Mouse (Mus musculus) neural tube, embryonic 10.5 days (tissue): ENCODE results near the gene Zbp1.

Experiments
- DNase-seq: peaks from one replicate; pipeline ENCODE4 v3.0.0-alpha.2; 2017; ENCODE audit warnings: low spot score; ENCODE audit errors: extremely low spot score

Gene Zbp1

GRCm38 (mm10) chr2:173216840-173217239, 1.9 kb downstream of the Zbp1 start:
- DNase-seq: no peak

DNA sequence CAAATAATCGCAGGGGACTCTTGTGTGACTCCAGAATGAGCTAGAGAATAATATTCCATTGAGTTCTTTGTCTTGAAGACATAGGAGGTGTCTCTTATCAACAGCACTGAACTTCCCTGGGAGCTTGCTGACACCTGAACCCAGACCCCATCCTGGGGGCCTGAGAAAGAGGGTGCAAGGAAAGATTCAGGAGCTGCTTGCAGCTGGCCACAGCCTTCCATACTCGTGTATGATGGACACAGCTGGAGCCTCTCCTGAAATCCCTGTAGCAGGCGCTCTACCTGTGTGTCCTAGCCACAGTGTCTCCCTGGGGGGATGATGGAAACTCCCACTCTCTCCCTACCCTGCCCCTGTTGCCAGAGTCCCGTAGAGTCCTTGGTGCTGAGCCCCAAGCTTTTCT, 6.5 kb downstream of the Zbp1 start:
- peak; percentile 8 for DNase-seq

DNA sequence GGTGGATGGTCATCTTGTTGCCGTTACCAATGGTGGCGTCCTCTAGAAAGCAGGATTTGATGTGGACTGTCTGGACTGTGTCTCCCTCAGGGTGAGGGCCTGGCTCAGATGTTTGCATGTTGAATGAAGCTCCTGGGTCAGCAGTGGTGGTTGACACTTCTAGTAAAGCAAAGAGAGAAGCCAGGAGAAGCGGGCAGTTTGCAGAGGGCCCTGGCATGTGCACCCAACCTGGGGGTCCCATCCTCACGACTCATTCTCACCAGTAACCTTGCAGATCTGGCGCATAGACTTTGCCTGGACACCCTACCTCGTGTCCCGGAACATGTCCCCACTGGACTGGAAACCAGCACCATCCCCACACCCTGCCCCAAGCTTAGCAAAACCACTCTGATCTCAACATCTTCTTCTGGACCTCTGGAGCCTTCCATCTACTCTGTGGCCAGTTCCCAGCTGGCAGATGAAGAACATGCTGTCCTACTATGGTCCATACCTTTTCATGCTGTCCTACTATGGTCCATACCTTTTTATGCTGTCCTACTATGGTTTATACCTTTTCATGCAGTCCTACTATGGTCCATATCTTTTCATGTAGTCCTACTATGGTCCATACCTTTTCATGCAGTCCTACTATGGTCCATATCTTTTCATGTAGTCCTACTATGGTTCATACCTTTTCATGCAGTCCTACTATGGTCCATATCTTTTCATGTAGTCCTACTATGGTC, 9.5 kb downstream of the Zbp1 start:
- DNase-seq: peak; percentile 12

DNA sequence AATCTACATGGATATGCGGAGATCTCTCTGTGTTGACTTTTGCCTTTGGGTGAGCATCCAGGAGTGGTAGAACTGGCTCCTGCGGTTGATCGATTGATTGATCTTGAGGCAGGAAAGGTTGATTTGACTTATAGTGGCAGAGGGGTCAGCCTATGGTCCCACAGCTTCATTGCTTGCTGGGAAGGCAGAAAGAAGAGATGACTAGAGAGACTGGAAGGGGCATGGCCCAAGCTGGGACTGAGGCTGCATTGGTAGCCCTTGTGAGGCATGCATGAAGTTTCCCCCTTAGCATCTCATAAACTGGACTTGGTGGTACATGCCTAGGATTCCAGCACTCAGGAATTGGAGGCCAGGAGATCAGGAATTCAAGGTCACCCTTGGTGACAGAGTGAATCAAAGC, 11.7 kb downstream of the Zbp1 start:
- no peak for DNase-seq

- no peak for DNase-seq
These were observed 13.1 kb downstream of the Zbp1 start for GRCm38 (mm10) chr2:173205563-173206099.

DNA sequence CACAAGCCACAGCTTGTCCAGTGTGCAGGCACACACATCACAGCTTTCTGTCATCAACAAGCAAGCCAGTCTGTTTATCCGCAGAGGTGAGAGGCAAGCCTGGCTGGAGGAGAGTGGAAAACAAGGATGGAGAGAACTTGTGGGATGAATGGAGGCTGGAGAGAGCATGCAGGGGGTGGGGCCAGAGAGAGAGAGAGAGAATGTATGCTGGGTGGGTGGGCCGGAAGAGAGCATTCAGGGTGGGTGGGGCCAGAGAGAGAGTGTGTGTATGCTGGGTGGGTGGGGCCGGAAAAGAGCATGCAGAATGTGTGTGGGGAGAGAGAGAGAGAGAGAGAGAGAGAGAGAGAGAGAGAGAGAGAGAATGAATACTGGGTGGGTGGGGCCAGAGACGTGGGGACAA, 14.1 kb downstream of the Zbp1 start:
- DNase-seq: peak; percentile 11

DNA sequence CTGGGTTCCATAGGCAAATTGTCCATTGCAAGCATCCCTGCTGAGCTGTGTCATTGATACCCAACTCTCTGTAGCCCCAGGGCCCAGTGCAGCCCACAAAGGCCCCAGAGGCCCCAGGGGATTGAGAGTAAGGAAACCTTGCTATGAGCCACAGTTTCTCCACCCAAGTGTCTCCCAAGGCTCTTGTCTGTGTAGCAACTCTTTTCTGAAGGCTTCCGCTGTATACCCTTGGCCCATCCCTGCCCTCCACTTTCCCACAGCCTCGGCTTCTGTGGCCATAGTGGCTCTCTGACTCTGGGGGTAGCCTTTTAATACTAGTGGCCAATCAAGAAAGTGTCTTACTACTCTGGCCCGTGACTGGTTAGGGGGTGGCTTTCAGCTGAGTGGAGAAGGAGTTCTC, 15.0 kb downstream of the Zbp1 start:
- DNase-seq: peak; percentile 11

DNA sequence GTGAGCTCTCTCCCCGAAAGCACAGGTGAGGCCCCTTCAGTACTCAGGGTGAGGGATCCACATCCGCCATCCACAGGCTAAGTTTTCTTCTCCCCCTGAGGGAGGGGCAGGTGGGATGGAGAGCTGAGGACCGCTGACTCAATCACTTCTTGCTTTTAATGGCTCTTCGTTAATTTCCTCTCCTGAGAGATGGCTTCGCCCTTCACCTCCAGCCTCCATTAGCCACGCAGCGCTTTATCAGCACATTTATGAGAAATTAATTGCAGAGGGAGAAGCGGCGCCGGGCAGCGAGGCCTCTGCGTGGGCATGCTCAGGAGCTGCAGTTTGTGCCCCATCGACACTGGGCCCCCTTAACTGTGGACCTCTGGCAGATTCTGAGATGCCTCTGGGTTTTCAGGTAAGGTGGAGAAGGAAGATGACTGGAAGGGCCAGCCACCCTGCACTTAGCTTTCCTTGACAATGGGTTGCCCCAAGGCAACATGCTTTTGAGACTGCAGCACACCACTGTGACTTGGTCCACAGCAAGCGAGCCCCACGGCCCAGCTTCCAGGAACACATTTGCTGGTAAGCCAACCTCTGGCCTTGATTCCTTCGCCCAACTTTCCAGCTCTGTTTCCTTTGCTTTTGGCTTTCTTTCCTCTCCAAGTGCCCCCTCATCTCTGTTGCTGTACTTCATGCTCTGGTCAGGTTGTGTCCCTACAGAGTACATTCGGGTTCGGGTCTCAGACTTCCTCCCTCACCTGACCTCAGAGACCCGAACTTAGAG, 15.6 kb downstream of the Zbp1 start:
- no peak for DNase-seq

GRCm38 (mm10) chr2:173194796-173195195, 23.9 kb downstream of the Zbp1 start:
- DNase-seq: peak; percentile 6

GRCm38 (mm10) chr2:173187182-173187855, 31.4 kb downstream of the Zbp1 start:
- peak; percentile 11 for DNase-seq

DNA sequence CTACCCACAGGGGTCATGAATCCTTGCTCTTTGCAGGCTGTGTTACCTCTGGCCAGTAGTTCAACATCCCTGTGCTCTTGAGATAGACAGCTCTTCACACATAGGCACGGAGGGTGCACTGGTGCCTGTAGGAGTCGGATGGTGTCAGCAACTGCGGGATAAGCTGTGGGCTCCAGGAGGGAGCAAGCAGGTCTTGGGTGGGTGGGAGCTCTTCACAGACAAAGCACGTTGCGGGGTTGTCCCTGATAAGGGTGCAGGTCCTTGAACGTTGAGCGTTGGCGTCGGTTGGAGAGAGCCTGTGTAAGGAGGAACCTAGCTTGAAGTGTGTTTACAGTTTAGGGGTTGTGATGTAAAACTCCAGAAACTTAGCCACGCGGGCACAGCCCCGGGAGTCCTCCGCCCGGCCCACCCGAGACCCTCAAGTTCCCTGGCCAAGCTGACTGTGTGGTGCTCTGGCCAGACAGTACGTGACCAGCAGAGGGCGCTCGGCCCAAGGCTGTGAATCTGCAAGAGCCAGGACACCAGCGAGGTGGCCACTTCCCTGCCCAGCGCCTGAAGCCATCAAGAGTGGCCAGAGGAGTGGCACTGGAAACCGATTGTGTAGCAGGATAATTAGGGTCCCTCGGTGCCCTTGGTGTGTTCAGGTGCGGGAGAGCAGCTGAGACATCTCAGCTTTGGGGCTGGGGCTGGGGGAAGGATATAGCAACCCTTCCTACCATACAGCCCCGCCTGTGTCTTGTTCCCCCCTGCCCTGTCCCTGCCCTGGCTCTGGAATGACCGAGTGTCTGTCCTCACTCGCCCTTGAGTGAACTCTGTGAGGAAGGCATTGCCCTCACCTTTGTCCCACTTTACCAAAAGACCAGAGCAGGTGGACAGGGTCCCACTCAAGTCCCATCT, 32.4 kb downstream of the Zbp1 start:
- peak; percentile 92 for DNase-seq

DNA sequence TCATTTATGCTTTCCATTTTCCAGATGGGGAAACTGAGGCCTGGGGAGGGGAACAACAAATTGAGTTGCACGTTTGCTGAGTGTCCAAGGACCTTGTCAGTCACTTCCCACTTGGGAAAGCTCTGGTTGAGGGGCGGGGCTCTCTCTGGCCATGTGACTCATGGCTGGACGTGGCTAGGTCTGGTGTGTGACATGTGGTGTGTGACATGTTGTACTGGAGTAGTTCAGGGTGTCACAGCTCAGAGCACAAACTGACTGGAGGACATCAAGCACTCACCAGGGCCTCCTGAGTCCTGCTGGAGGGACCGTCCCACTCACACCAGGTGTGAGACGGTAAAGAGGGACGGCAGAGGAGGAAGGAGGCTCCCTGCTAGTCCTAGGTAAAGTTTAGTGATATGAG, 33.4 kb downstream of the Zbp1 start:
- DNase-seq: no peak

GRCm38 (mm10) chr2:173184475-173185080, 34.1 kb downstream of the Zbp1 start:
- no peak for DNase-seq

DNA sequence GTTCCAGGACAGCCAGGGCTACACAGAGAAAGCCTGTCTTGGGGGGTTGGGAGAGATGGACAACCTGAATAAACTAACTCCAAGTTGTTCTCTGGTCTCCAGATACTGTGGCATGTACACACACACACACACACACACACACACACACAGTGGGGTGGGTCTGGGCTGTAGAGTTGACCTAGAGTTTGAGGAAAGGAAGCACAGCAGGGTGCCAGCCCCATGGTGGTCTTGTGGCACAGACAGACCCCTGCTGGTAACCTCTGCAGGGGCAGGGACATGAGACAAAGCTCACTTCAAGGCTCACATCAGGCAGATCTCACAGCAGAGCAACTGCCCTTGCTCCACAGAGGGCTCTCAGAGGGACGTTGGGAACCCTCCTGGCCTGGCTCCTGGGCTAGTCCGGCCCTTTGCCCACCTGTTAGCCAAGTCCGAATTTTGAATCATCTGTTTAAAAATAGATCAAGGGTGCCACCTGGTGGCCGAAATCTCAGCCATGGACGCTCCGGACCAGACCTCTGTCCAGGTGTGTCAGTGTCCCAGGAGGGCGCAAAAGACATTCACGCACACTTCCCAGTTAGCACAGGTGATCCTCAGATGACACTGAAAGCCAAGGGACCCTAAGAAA, 34.8 kb downstream of the Zbp1 start:
- DNase-seq: peak; percentile 81

- DNase-seq: no peak
These were observed 35.4 kb downstream of the Zbp1 start for GRCm38 (mm10) chr2:173183311-173183710.

DNA sequence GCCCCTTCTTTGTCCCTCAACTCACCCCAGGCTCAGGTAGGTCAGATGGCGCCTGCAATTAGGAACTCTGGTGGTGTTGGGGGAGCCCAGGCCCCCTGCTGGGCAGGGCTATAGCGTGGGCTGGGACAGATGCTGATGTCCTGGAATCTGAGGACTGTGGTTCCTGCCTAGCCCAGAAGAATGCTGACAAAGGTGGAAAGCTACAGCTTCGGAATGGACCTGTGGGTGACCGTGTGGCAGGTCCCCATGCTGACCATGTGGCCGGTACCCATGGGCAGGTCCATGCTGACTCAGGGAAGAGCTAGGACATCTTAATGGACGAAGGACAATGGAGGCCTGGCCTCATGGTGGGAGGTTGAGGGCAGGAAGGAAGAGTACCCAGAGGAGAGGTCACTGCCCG, 35.9 kb downstream of the Zbp1 start:
- no peak for DNase-seq

DNA sequence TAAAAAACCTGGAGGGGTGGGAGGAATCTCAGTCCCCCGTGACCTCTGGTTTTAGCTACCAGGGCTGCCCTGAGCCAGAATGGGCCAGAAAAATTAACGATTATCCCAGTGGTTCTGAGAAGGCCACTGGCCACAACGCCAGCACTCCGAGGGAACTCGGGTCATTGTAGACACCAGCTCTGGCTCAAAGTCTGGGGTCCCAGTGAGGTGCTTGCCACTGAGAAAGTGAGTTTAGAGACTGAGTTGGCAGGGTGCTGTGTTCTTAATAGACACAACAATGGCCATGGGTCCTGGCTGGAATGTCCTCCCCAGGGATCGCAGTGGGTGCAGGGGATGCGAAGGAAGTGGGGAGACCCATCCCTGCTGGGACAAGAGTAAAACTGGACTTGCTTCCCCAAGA, 36.8 kb downstream of the Zbp1 start:
- DNase-seq: no peak

GRCm38 (mm10) chr2:173181486-173181885, 37.2 kb downstream of the Zbp1 start:
- no peak for DNase-seq

DNA sequence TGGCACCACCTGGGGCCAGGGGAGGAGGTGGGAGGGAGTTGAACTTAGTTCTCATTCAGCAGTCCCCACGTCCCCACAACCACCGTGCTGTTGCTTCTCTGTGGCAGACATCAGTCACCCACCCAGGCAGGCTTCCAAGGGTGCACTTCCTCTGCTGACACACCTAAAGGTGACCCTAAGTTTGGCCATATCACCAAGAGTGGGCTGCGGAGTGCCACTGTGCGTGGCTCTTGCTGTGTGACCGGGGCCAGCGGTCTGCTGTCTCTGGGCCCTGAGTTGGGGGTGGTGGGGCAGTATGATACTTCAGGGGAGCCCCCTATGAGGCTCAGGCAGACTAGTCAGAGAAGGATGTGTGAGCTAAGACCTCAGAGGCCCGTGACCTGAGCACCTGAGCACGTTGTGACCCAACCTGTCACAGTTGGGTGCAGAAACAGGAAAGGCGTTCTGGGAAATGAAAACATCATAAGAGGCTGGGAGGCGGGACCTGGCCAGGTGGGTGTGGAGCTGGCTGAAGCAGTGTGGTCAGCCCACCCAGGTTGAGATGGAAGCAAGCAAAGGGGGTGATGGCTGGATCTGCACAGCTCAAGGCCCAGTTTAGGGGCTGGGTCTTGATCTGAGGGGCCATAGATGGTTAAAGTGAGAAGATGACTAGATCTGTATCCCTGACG, 37.9 kb downstream of the Zbp1 start:
- peak; percentile 10 for DNase-seq

- no peak for DNase-seq
These were observed 38.7 kb downstream of the Zbp1 start for GRCm38 (mm10) chr2:173180026-173180425.
